Mouse (Mus musculus): ENCODE measurements around the gene Ccsap. TPM values are rescaled to one million over a fixed set of nuclear protein-coding genes. Genes with fewer than 3 reads are reported as not detected.

The Ccsap gene
- total and polyA plus RNA-seq, 3 experiments: 5.0 to 6.2 (median 5.4) TPM

DNA sequence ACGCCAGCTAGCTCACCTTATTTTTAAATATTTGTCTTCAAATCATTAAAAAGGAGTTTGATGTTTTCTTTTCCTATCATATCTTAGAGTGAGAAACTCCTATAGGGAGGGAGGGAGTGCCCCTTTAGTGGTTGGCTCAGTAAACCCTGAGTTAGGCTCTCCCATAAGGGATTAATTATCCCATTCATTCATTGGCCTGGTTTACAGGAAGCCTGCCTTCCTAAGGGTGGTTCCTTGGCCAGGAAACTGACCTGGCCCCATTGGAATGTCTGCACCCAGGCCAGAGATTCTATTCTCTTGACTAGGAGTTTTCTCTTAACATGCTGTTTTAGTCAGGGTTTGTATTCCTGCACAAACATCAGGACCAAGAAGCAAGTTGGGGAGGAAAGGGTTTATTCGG lies 27.9 kb upstream of the Ccsap start:
- H3K36me3 ChIP-seq (replicated peaks in 1 of 2; ENCODE audit: control insufficient read depth in 1 of 2, insufficient read depth in 1 of 2, low read length in 1 of 2): no peaks in the 10 kb centered on the region
- H3K27me3 ChIP-seq (replicated peaks): peaks cover 70% of the 10 kb centered on the region
- dilution Hi-C loops (cut with MboI; ENCODE audit: extremely low pct_ligation_motif_present, extremely low pct_unique_long_range_greater_than_20kb, low sequenced_read_pairs) (no loop called here), in situ Hi-C loops (cut with MboI; ENCODE audit: low pct_ligation_motif_present, low pct_unique_long_range_greater_than_20kb, low sequenced_read_pairs) (no loop called here)
- no peak overlapping the region for H3K9ac ChIP-seq (ENCODE audit: insufficient read depth, low read depth)
- no peak overlapping the region for H3K27ac ChIP-seq (ENCODE audit: insufficient read depth, low read depth)
- H3K4me3 ChIP-seq (replicated peaks in 1 of 3; ENCODE audit: low read depth in 2 of 3, low read length in 2 of 3, poor library complexity in 1 of 3): no peak overlapping the region
- TF ChIP-seq MEF2A (IDR thresholded peaks at IDR 0.05; ENCODE audit: borderline replicate concordance, low read depth, low read length) (no peak), MAX (IDR thresholded peaks at IDR 0.05; ENCODE audit: low read length) (no peak)
- peaks cover 0 to 8% of the 10 kb centered on the region in 2 experiments; a peak in 2 of 4 replicates for H3K4me1 ChIP-seq (ENCODE audit: control insufficient read depth in 1 of 2, insufficient read depth in 2 of 2)
- peaks cover 5% of the 10 kb centered on the region for H3K9me3 ChIP-seq (replicated peaks; ENCODE audit: low read length)
- no peak overlapping the region for H3K4me2 ChIP-seq (ENCODE audit: insufficient read depth, low read depth, poor library complexity, severe bottlenecking)
- H3K79me2 ChIP-seq (replicated peaks; ENCODE audit: control insufficient read depth, extremely low read depth, insufficient read depth, poor library complexity, severe bottlenecking): no peaks in the 10 kb centered on the region
- DNase-seq (ENCODE audit: extremely low read depth): no peak

DNA sequence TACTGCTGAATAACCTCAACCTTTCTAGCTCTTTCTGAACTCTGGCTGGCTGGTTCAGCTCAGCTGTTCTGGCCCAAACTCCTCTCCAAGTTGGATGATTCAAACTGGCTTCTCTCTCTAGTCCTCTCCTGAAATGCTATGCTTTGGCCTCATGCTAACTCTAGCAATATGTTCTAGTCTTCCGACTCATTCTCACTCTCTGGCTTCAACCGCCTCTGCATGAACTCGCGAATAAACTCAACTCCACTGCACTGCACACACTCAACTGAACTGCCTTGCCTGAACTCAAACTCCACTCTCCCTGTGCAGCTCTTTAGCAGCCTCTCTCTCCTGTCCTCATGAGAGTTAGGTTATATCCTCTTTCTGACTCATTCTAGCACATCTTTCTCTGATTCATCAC lies 27.2 kb upstream of the Ccsap start:
- no peak for TF ChIP-seq UBTF (IDR thresholded peaks at IDR 0.05; ENCODE audit: low read depth, low read length)
- no peak for TF ChIP-seq MYC (IDR thresholded peaks at IDR 0.05; ENCODE audit: low read depth, low read length)
- no peak for TF ChIP-seq IRF4 (IDR thresholded peaks at IDR 0.05; ENCODE audit: low read depth, low read length)
- TF ChIP-seq ZC3H11A (IDR thresholded peaks at IDR 0.05; ENCODE audit: low read depth, low read length): no peak
- no peak for TF ChIP-seq MAX (IDR thresholded peaks at IDR 0.05; ENCODE audit: low read length)
- no peak for TF ChIP-seq JUN (IDR thresholded peaks at IDR 0.05; ENCODE audit: insufficient read depth, low read depth, low read length)
- TF ChIP-seq PAX5 (IDR thresholded peaks at IDR 0.05; ENCODE audit: low read length): no peak
- TF ChIP-seq JUND (conservative IDR thresholded peaks at IDR 0.05; ENCODE audit: low read depth, low read length): no peak
- TF ChIP-seq SIN3A (IDR thresholded peaks at IDR 0.05; ENCODE audit: low read length): no peak
- TF ChIP-seq ZKSCAN1 (IDR thresholded peaks at IDR 0.05; ENCODE audit: borderline replicate concordance, low read depth, low read length): no peak
- no peak for TF ChIP-seq USF1 (IDR thresholded peaks at IDR 0.05; ENCODE audit: low read depth, low read length)
- no peak for TF ChIP-seq GABPA (IDR thresholded peaks at IDR 0.05; ENCODE audit: insufficient replicate concordance, low read depth, low read length)
- no peak for TF ChIP-seq USF2 (conservative IDR thresholded peaks at IDR 0.05; ENCODE audit: low read depth, low read length)
- TF ChIP-seq POLR2AphosphoS2 (IDR thresholded peaks at IDR 0.05; ENCODE audit: low read depth, low read length): no peak
- no peak for TF ChIP-seq ZMIZ1 (IDR thresholded peaks at IDR 0.05; ENCODE audit: low read depth, low read length)
- TF ChIP-seq RAD21 (IDR thresholded peaks at IDR 0.05; ENCODE audit: low read depth, low read length): no peak
- no peak for TF ChIP-seq NELFE (IDR thresholded peaks at IDR 0.05; ENCODE audit: low read depth, low read length)
- H3K4me3 ChIP-seq (replicated peaks in 1 of 3; ENCODE audit: low read depth in 2 of 3, low read length in 2 of 3, poor library complexity in 1 of 3): no peak overlapping the region
- no peak overlapping the region for H3K27ac ChIP-seq (ENCODE audit: insufficient read depth, low read depth)
- no peak overlapping the region for H3K4me2 ChIP-seq (ENCODE audit: insufficient read depth, low read depth, poor library complexity, severe bottlenecking)
- in situ Hi-C loops (cut with MboI; ENCODE audit: low pct_ligation_motif_present, low pct_unique_long_range_greater_than_20kb, low sequenced_read_pairs): no loop called here
- H3K36me3 ChIP-seq (replicated peaks in 1 of 2; ENCODE audit: control insufficient read depth in 1 of 2, insufficient read depth in 1 of 2, low read length in 1 of 2): no peaks in the 10 kb centered on the region
- H3K79me2 ChIP-seq (replicated peaks; ENCODE audit: control insufficient read depth, extremely low read depth, insufficient read depth, poor library complexity, severe bottlenecking): no peaks in the 10 kb centered on the region
- peaks cover 76% of the 10 kb centered on the region for H3K27me3 ChIP-seq (replicated peaks)
- no peak for DNase-seq (ENCODE audit: extremely low read depth)
- peaks cover 5% of the 10 kb centered on the region for H3K9me3 ChIP-seq (replicated peaks; ENCODE audit: low read length)
- H3K4me1 ChIP-seq (ENCODE audit: control insufficient read depth in 1 of 2, insufficient read depth in 2 of 2): peaks cover 0 to 8% of the 10 kb centered on the region in 2 experiments; a peak in 2 of 4 replicates
- no peak overlapping the region for H3K9ac ChIP-seq (ENCODE audit: insufficient read depth, low read depth)
- dilution Hi-C loops (cut with MboI; ENCODE audit: extremely low pct_ligation_motif_present, extremely low pct_unique_long_range_greater_than_20kb, low sequenced_read_pairs): no loop called here
